In genomic region chr1:73997341-73997740, GRCm38 (mm10) we compare ENCODE assay signal across 21 mouse cellular contexts.
A peak's percentile ranks its signal among the peaks of the same experiment; 100 is the strongest.
DNase-seq lines count a peak whose midpoint lies in the region; ATAC-seq and TF ChIP-seq lines count a peak whose summit lies in the region.
"Had no signal": no experiment of that assay in that cellular context is flagged by ENCODE, and none has a peak within 500 bp of the region (broad histone marks: within the 10 kb centered on the region; RNA-seq: fewer than 3 reads in every experiment).

No protein-coding gene starts in this region.

- no peaks in the 10 kb centered on the region for H3K27me3 ChIP-seq in heart, embryonic 13.5 days (replicated peaks)
- H3K27me3 ChIP-seq in lung, embryonic 14.5 days (ENCODE audit: insufficient read depth, low read length): no peaks in the 10 kb centered on the region
- H3K27me3 ChIP-seq in forebrain, postnatal 0 days (ENCODE audit: insufficient read depth, low read length): no peaks in the 10 kb centered on the region
- H3K27me3 ChIP-seq: forebrain, embryonic 12.5 days; hindbrain, embryonic 12.5 days; midbrain, embryonic 15.5 days; neural tube, embryonic 15.5 days had no signal

- H3K9ac ChIP-seq in heart, embryonic 13.5 days: peak overlapping the region; percentile 72; the same call in 1 of the 2 replicates
- H3K9ac ChIP-seq in lung, embryonic 14.5 days: no peak overlapping the region
- H3K9ac ChIP-seq in forebrain, postnatal 0 days: no peak overlapping the region
- H3K9ac ChIP-seq: forebrain, embryonic 12.5 days; hindbrain, embryonic 12.5 days; liver, embryonic 14.5 days; midbrain, embryonic 15.5 days; neural tube, embryonic 15.5 days had no signal

- H3K4me2 ChIP-seq in heart, embryonic 13.5 days: no peak overlapping the region
- peak overlapping the region; percentile 54 for H3K4me2 ChIP-seq in lung, embryonic 14.5 days
- no peak overlapping the region for H3K4me2 ChIP-seq in forebrain, postnatal 0 days (ENCODE audit: low read depth)
- H3K4me2 ChIP-seq: forebrain, embryonic 12.5 days; hindbrain, embryonic 12.5 days; midbrain, embryonic 15.5 days; neural tube, embryonic 15.5 days had no signal

- no peak overlapping the region for H3K4me3 ChIP-seq in heart, embryonic 13.5 days
- peak overlapping the region; percentile 14 for H3K4me3 ChIP-seq in lung, embryonic 14.5 days (ENCODE audit: low read depth, low read length)
- no peak overlapping the region for H3K4me3 ChIP-seq in brown adipose tissue, adult 24 weeks (ENCODE audit: insufficient read depth, low read depth, low read length)
- H3K4me3 ChIP-seq in forebrain, postnatal 0 days (ENCODE audit: low read depth, low read length): no peak overlapping the region
- H3K4me3 ChIP-seq: forebrain, embryonic 12.5 days; hindbrain, embryonic 12.5 days; layer of hippocampus, adult 2 months; midbrain, embryonic 15.5 days; neural tube, embryonic 15.5 days had no signal

- ATAC-seq in heart, embryonic 13.5 days (ENCODE audit: extremely low read depth, insufficient number of reproducible peaks, low FRiP score, low TSS enrichment): no peak
- ATAC-seq in lung, embryonic 14.5 days (ENCODE audit: insufficient read depth): no peak
- ATAC-seq in forebrain, postnatal 0 days: no peak
- ATAC-seq: activated CD4-positive, CD25-positive, alpha-beta regulatory T cell, adult 4 months; CD4-positive, CD25-positive, alpha-beta regulatory T cell, adult 4 months; midbrain, embryonic 15.5 days had no signal

- 83% methylated on average over 6 of the region's 6 CpGs for WGBS in heart, embryonic 13.5 days
- WGBS in lung, embryonic 14.5 days: 80% methylated on average over 6 of the region's 6 CpGs
- 82% methylated on average over 6 of the region's 6 CpGs for WGBS in forebrain, postnatal 0 days

- peak; percentile 69 for DNase-seq in adrenal gland, adult 2 months
- DNase-seq in adrenal gland, postnatal 10 days: no peak
- no peak for DNase-seq in heart, adult 9 months (ENCODE audit: low spot score in 2 of 2)
- no peak for DNase-seq in lung, embryonic 14.5 days
- DNase-seq in lung, postnatal 4 days: no peak
- DNase-seq in forebrain, postnatal 0 days: no peak
- DNase-seq: cerebellum, adult 8-10 months; gastrocnemius, postnatal 36 days; kidney, adult 8-10 months; kidney, postnatal 14 days; thymus, postnatal 14 days had no signal

- no peak for TF ChIP-seq CTCF in lung, embryonic 14.5 days (IDR thresholded peaks at IDR 0.05; ENCODE audit: low read depth)
- TF ChIP-seq CTCF in forebrain, postnatal 0 days (IDR thresholded peaks at IDR 0.05; ENCODE audit: low read depth): no peak

- H3K9me3 ChIP-seq in heart, embryonic 13.5 days: no peaks in the 10 kb centered on the region
- H3K9me3 ChIP-seq in lung, embryonic 14.5 days (ENCODE audit: low read depth, low read length): no peaks in the 10 kb centered on the region
- no peaks in the 10 kb centered on the region for H3K9me3 ChIP-seq in forebrain, postnatal 0 days (ENCODE audit: low read length)
- H3K9me3 ChIP-seq: forebrain, embryonic 12.5 days; hindbrain, embryonic 12.5 days; midbrain, embryonic 15.5 days; neural tube, embryonic 15.5 days had no signal

- peak overlapping the region; percentile 98 for H3K27ac ChIP-seq in heart, embryonic 13.5 days (replicated peaks)
- peak overlapping the region; percentile 93 for H3K27ac ChIP-seq in lung, embryonic 14.5 days (ENCODE audit: low read depth)
- H3K27ac ChIP-seq in brown adipose tissue, adult 24 weeks (replicated peaks; ENCODE audit: low read depth, low read length): peak overlapping the region; percentile 97
- H3K27ac ChIP-seq in forebrain, postnatal 0 days (ENCODE audit: low read depth, low read length): no peak overlapping the region
- H3K27ac ChIP-seq: forebrain, embryonic 12.5 days; hindbrain, embryonic 12.5 days; liver, embryonic 14.5 days; midbrain, embryonic 15.5 days; neural tube, embryonic 15.5 days had no signal

- H3K36me3 ChIP-seq in heart, embryonic 13.5 days: peaks cover 49% of the 10 kb centered on the region
- peaks cover 32% of the 10 kb centered on the region for H3K36me3 ChIP-seq in lung, embryonic 14.5 days (ENCODE audit: insufficient read depth)
- H3K36me3 ChIP-seq in forebrain, postnatal 0 days (ENCODE audit: insufficient read depth): no peaks in the 10 kb centered on the region
- H3K36me3 ChIP-seq: forebrain, embryonic 12.5 days; hindbrain, embryonic 12.5 days; midbrain, embryonic 15.5 days; neural tube, embryonic 15.5 days had no signal

- peaks cover 100% of the 10 kb centered on the region for H3K4me1 ChIP-seq in heart, embryonic 13.5 days
- peaks cover 58% of the 10 kb centered on the region for H3K4me1 ChIP-seq in lung, embryonic 14.5 days (ENCODE audit: insufficient read depth)
- peaks cover 59% of the 10 kb centered on the region for H3K4me1 ChIP-seq in brown adipose tissue, adult 24 weeks (ENCODE audit: control insufficient read depth, insufficient read depth, insufficient read length, low read length)
- H3K4me1 ChIP-seq in forebrain, postnatal 0 days (ENCODE audit: insufficient read depth): no peaks in the 10 kb centered on the region
- H3K4me1 ChIP-seq: midbrain, embryonic 15.5 days had no signal
